Mouse (Mus musculus): ENCODE measurements around the gene Spata45. TPM values are rescaled to one million over a fixed set of nuclear protein-coding genes. Genes with fewer than 3 reads are reported as not detected.

The Spata45 gene
- polyA plus RNA-seq (2015; fragmentation: Nextera tagmentation; extraction: Ambion mirVana), result 0.49 TPM in 1 of 2 replicates, not detected in the other

DNA sequence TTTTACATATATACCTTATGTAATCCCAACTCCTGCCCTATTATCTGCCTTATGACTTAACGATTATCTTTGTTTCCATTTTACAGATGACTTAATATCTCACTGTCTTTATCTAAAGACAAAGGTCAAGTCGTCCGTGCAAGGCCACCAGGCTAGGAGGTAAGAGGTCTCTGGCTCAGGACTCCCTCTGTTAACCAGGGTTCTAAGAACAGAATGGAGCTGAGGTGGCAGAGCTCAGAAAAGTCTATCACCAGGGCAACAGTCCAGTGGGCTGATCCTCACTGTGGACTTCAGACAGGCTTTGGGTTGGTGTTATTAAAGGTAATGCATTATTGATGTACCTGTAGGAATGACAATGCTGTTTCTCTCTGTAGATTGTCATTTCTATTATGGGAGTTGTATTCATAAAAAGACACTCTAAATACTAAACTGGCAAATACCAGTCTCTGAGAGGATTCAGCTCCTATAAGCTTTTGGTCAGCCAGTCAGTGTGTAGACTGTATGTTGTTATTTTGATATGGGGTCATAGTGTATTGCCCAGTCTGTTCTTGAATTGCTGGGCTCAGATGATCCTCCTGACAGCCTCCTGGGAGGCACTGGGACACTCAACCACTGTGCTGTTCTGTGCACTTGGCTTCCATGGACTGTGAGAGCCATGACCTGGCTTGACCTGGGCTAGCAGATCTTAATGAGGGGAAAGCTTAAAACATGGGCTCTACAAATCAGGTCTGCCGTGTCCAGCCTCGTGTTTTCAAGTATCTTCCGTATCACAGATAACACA is at the start of gene Spata45:
TSS of gene Spata45 (plus strand) at position 86 of the 781 bp plus-strand sequence.
- Histone ChIP-seq H3K4me2 (ENCODE audit: low read depth, low read length) (no peak within 1 kb of the TSS), H3K4me3 (ENCODE audit: low read depth, low read length) (no peak within 1 kb of the TSS), H3K27me3 (ENCODE audit: insufficient read depth, low read length) (no peaks in the 10 kb centered on the region), H3K27ac (ENCODE audit: low read depth) (no peak within 1 kb of the TSS), H3K4me1 (ENCODE audit: insufficient read depth) (no peaks in the 10 kb centered on the region), H3K9me3 (ENCODE audit: low read length) (no peaks in the 10 kb centered on the region), H3K36me3 (replicated peaks; ENCODE audit: insufficient read depth, low read length) (no peaks in the 10 kb centered on the region), H3K9ac (replicated peaks) (no peak within 1 kb of the TSS)
- TF ChIP-seq CTCF (IDR thresholded peaks at IDR 0.05; ENCODE audit: low read depth) (no peak), EP300 (IDR thresholded peaks at IDR 0.05; ENCODE audit: low read depth) (no peak)
- DNase-seq, result no peak
- no peak for ATAC-seq
- WGBS (ENCODE audit: insufficient replicate concordance), result 61% methylated on average over 6 of the region's 6 CpGs

DNA sequence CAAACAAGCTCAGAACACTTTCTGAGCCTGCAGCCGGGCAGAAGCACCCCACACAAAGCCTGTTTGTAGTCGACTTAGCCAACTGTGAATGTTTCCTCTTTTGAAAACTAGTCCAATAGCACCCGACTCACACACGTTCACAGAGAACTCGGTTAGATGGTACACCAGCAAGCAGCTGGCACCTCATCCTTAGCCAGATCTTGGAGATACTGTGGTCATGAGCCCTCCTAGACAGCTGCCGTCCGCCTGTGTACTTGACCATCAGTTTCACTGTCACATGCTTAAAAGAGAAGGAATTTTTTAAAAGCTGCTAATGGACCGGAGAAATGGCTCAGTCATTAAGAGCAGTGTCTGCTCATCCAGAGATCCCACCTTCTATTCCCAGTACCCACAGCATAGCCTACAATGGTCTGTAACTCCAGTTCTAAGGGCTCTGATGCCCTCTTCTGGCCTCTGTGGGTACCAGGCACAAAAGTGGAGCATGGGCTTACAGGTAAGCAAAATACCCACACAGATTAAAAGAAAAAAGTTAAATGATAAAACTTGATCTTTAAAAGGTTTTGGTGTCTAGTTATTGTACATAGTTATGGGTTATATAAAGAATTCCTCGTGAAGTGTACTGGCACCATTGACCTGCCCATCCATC is 46.9 kb upstream of the Spata45 start:
- Histone ChIP-seq H3K4me1 (ENCODE audit: insufficient read depth) (no peaks in the 10 kb centered on the region), H3K4me2 (ENCODE audit: low read depth, low read length) (no peak overlapping the region), H3K27ac (ENCODE audit: low read depth) (no peak overlapping the region), H3K9ac (replicated peaks) (no peak overlapping the region), H3K4me3 (ENCODE audit: low read depth, low read length) (no peak overlapping the region), H3K27me3 (ENCODE audit: insufficient read depth, low read length) (no peaks in the 10 kb centered on the region), H3K9me3 (ENCODE audit: low read length) (no peaks in the 10 kb centered on the region), H3K36me3 (replicated peaks; ENCODE audit: insufficient read depth, low read length) (no peaks in the 10 kb centered on the region)
- TF ChIP-seq EP300 (IDR thresholded peaks at IDR 0.05; ENCODE audit: low read depth) (no peak), CTCF (IDR thresholded peaks at IDR 0.05; ENCODE audit: low read depth) (peak; percentile 49)
- ATAC-seq (no peak), DNase-seq (no peak)
- WGBS (ENCODE audit: insufficient replicate concordance), result 68% methylated on average over 9 of the region's 9 CpGs

DNA sequence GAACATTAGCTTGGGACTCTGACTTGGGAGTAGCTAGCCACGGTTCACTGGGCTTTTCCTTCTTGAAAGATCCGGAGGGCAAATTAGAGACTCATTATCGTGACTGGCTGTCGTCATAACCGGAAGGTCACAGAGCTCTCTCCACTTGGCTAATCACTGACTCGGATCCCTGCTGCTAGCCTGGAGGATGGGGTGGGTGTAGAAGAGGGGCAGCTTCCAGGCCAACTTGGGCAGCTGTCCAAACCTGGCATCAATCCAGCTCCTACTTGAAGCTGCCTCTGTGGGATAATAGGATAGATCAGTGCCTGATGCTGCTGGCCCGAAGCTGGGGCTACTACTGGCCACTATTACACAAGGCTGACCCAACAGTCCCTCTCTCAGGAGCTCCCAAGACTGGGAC is 40.9 kb upstream of the Spata45 start:
- WGBS (ENCODE audit: insufficient replicate concordance), result 62% methylated on average over 7 of the region's 7 CpGs
- no peak overlapping the region for H3K4me3 ChIP-seq (ENCODE audit: low read depth, low read length)
- DNase-seq, result no peak
- no peaks in the 10 kb centered on the region for H3K36me3 ChIP-seq (replicated peaks; ENCODE audit: insufficient read depth, low read length)
- no peak overlapping the region for H3K4me2 ChIP-seq (ENCODE audit: low read depth, low read length)
- H3K27me3 ChIP-seq (ENCODE audit: insufficient read depth, low read length), result no peaks in the 10 kb centered on the region
- no peak overlapping the region for H3K27ac ChIP-seq (ENCODE audit: low read depth)
- ATAC-seq, result no peak
- TF ChIP-seq EP300 (IDR thresholded peaks at IDR 0.05; ENCODE audit: low read depth) (no peak), CTCF (IDR thresholded peaks at IDR 0.05; ENCODE audit: low read depth) (no peak)
- H3K9me3 ChIP-seq (ENCODE audit: low read length), result peaks cover 5% of the 10 kb centered on the region; the same call in 1 of the 2 replicates
- no peak overlapping the region for H3K9ac ChIP-seq (replicated peaks)
- no peaks in the 10 kb centered on the region for H3K4me1 ChIP-seq (ENCODE audit: insufficient read depth)

DNA sequence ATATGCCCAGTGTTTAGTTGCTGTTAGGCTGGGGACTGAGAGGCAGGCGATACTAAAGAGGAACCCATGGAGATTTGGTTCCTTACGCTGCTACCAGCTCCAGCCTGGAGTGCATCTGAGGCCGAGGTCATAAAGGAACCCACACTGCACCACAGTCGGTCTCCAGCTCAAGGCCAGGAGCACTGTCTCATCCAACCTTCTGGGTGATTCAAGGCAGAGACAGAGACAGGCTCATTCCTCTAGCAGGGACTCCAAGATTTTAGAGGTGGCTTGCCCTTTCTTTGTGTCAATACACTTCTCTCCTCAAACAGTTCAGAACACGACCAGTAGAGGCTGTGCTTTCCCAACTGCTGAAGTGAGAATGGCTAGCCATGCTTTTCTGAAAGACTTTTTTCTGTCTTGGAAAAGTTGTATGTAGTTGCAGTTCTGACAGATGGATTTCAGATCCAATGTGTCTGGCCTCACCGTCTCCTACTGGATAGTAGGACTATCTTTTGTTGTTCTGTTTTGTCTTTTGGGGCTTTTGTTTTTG is 40.0 kb upstream of the Spata45 start:
- no peak overlapping the region for H3K9ac ChIP-seq (replicated peaks)
- TF ChIP-seq CTCF (IDR thresholded peaks at IDR 0.05; ENCODE audit: low read depth), result peak; percentile 47
- no peak for TF ChIP-seq EP300 (IDR thresholded peaks at IDR 0.05; ENCODE audit: low read depth)
- no peak overlapping the region for H3K4me3 ChIP-seq (ENCODE audit: low read depth, low read length)
- H3K27ac ChIP-seq (ENCODE audit: low read depth), result no peak overlapping the region
- DNase-seq (no peak), ATAC-seq (no peak)
- peaks cover 5% of the 10 kb centered on the region; the same call in 1 of the 2 replicates for H3K9me3 ChIP-seq (ENCODE audit: low read length)
- 58% methylated on average over 6 of the region's 6 CpGs for WGBS (ENCODE audit: insufficient replicate concordance)
- H3K27me3 ChIP-seq (ENCODE audit: insufficient read depth, low read length), result no peaks in the 10 kb centered on the region
- no peaks in the 10 kb centered on the region for H3K36me3 ChIP-seq (replicated peaks; ENCODE audit: insufficient read depth, low read length)
- no peak overlapping the region for H3K4me2 ChIP-seq (ENCODE audit: low read depth, low read length)
- H3K4me1 ChIP-seq (ENCODE audit: insufficient read depth), result no peaks in the 10 kb centered on the region

DNA sequence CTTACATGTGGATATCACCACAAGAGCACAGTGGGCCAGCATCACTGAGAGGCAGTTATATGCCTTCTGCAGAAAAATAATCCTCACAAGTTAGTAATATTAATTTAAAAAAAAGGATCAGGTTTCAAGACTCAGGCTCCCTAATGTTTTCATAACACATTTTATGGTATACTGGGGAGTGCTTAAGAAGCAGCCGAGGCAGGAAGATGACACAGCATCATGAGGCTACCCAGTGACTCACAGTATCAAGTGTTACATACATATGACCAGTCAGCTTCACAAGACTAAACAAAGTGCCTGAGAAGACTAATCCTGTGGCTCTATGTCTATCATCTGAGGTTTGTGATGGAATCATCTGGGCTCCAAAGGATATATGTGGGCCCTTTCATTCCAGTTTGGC is 38.4 kb upstream of the Spata45 start:
- DNase-seq (no peak), ATAC-seq (no peak)
- H3K27ac ChIP-seq (ENCODE audit: low read depth), result no peak overlapping the region
- H3K36me3 ChIP-seq (replicated peaks; ENCODE audit: insufficient read depth, low read length), result no peaks in the 10 kb centered on the region
- no peak overlapping the region for H3K4me2 ChIP-seq (ENCODE audit: low read depth, low read length)
- TF ChIP-seq EP300 (IDR thresholded peaks at IDR 0.05; ENCODE audit: low read depth) (no peak), CTCF (IDR thresholded peaks at IDR 0.05; ENCODE audit: low read depth) (no peak)
- no peak overlapping the region for H3K4me3 ChIP-seq (ENCODE audit: low read depth, low read length)
- WGBS (ENCODE audit: insufficient replicate concordance), result 66% methylated on average over 1 of the region's 1 CpGs
- H3K9me3 ChIP-seq (ENCODE audit: low read length), result peaks cover 5% of the 10 kb centered on the region; the same call in 1 of the 2 replicates
- H3K27me3 ChIP-seq (ENCODE audit: insufficient read depth, low read length), result no peaks in the 10 kb centered on the region
- H3K4me1 ChIP-seq (ENCODE audit: insufficient read depth), result no peaks in the 10 kb centered on the region
- no peak overlapping the region for H3K9ac ChIP-seq (replicated peaks)

DNA sequence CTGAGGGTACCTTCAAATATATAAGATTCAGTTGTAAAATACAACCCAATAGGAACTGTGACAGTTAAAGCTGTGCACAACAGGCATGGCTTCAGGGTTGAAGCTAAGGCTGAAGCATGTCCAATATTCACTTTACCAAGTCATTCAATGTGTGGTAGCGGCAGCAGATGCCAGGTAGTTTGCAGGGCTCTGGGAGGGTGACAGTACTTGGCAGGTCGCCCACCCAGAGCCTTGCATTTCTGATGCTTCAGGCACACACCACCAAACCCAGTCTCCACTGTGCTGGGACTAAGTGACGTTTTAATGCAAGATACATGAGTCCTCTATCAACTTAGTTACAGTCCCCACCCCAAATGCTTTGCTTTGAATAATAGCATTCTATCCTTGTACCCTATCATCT is 35.8 kb upstream of the Spata45 start:
- Histone ChIP-seq H3K27me3 (ENCODE audit: insufficient read depth, low read length) (no peaks in the 10 kb centered on the region), H3K9ac (replicated peaks) (no peak overlapping the region), H3K4me3 (ENCODE audit: low read depth, low read length) (no peak overlapping the region), H3K9me3 (ENCODE audit: low read length) (peaks cover 5% of the 10 kb centered on the region; the same call in 1 of the 2 replicates), H3K4me1 (ENCODE audit: insufficient read depth) (no peaks in the 10 kb centered on the region), H3K4me2 (ENCODE audit: low read depth, low read length) (no peak overlapping the region), H3K27ac (ENCODE audit: low read depth) (no peak overlapping the region), H3K36me3 (replicated peaks; ENCODE audit: insufficient read depth, low read length) (peaks cover 5% of the 10 kb centered on the region)
- TF ChIP-seq CTCF (IDR thresholded peaks at IDR 0.05; ENCODE audit: low read depth), result no peak
- TF ChIP-seq EP300 (IDR thresholded peaks at IDR 0.05; ENCODE audit: low read depth), result no peak
- no peak for ATAC-seq
- DNase-seq, result no peak
- WGBS (ENCODE audit: insufficient replicate concordance), result 71% methylated on average over 3 of the region's 3 CpGs
